Mouse (Mus musculus): Measurements from ENCODE around the gene Cers6. TPM values are rescaled to one million over a fixed set of nuclear protein-coding genes. Genes with fewer than 3 reads are reported as not detected.
A peak's percentile ranks its signal among the peaks of the same experiment; 100 is the strongest.

Gene Cers6
- polyA plus RNA-seq, 1 experiment from 2014 or later, result 66.7 TPM

GRCm38 (mm10) chr2:69099147-69099546 is 237.9 kb downstream of the Cers6 start:
- Histone ChIP-seq H3K4me1 (no peaks in the 10 kb centered on the region), H3K4me3 (no peak overlapping the region), H3K36me3 (no peaks in the 10 kb centered on the region; the same call in 1 of the 2 replicates), H3K4me2 (replicated peaks) (no peak overlapping the region), H3K9ac (no peak overlapping the region), H3K27ac (no peak overlapping the region), H3K27me3 (replicated peaks) (no peaks in the 10 kb centered on the region), H3K9me3 (no peaks in the 10 kb centered on the region)
- no peak for ATAC-seq (ENCODE audit: low FRiP score, low read depth)
- WGBS, result 96% methylated on average over 7 of the region's 7 CpGs

GRCm38 (mm10) chr2:69100706-69101105 is 239.5 kb downstream of the Cers6 start:
- H3K27me3 ChIP-seq (replicated peaks), result no peaks in the 10 kb centered on the region
- no peak overlapping the region for H3K4me3 ChIP-seq
- 28% methylated on average over 3 of the region's 3 CpGs for WGBS
- H3K9me3 ChIP-seq, result no peaks in the 10 kb centered on the region
- no peak overlapping the region for H3K27ac ChIP-seq
- H3K36me3 ChIP-seq, result no peaks in the 10 kb centered on the region; the same call in 1 of the 2 replicates
- no peak overlapping the region for H3K9ac ChIP-seq
- ATAC-seq (ENCODE audit: low FRiP score, low read depth), result no peak
- no peak overlapping the region for H3K4me2 ChIP-seq (replicated peaks)
- H3K4me1 ChIP-seq, result no peaks in the 10 kb centered on the region

- Histone ChIP-seq H3K36me3 (no peaks in the 10 kb centered on the region; the same call in 1 of the 2 replicates), H3K27me3 (replicated peaks) (no peaks in the 10 kb centered on the region), H3K4me1 (no peaks in the 10 kb centered on the region), H3K27ac (no peak overlapping the region), H3K9ac (no peak overlapping the region), H3K9me3 (no peaks in the 10 kb centered on the region), H3K4me2 (replicated peaks) (no peak overlapping the region), H3K4me3 (no peak overlapping the region)
- no peak for ATAC-seq (ENCODE audit: low FRiP score, low read depth)
- 83% methylated on average over 3 of the region's 3 CpGs for WGBS
Observed at GRCm38 (mm10) chr2:69103526-69103925, 242.3 kb downstream of the Cers6 start.

GRCm38 (mm10) chr2:69104511-69105145 is 243.4 kb downstream of the Cers6 start:
- H3K4me1 ChIP-seq, result no peaks in the 10 kb centered on the region
- H3K9ac ChIP-seq, result no peak overlapping the region
- no peak overlapping the region for H3K4me3 ChIP-seq
- H3K36me3 ChIP-seq, result no peaks in the 10 kb centered on the region; the same call in 1 of the 2 replicates
- no peak overlapping the region for H3K4me2 ChIP-seq (replicated peaks)
- no peak overlapping the region for H3K27ac ChIP-seq
- H3K27me3 ChIP-seq (replicated peaks), result no peaks in the 10 kb centered on the region
- no peaks in the 10 kb centered on the region for H3K9me3 ChIP-seq
- WGBS, result 55% methylated on average over 10 of the region's 10 CpGs
- no peak for ATAC-seq (ENCODE audit: low FRiP score, low read depth)

GRCm38 (mm10) chr2:69109246-69109645 is 248.0 kb downstream of the Cers6 start:
- no peak overlapping the region for H3K9ac ChIP-seq
- H3K27me3 ChIP-seq (replicated peaks), result no peaks in the 10 kb centered on the region
- ATAC-seq (ENCODE audit: low FRiP score, low read depth), result no peak
- no peaks in the 10 kb centered on the region for H3K4me1 ChIP-seq
- H3K36me3 ChIP-seq, result no peaks in the 10 kb centered on the region; the same call in 1 of the 2 replicates
- no peak overlapping the region for H3K4me3 ChIP-seq
- 83% methylated on average over 5 of the region's 5 CpGs for WGBS
- no peak overlapping the region for H3K4me2 ChIP-seq (replicated peaks)
- no peak overlapping the region for H3K27ac ChIP-seq
- no peaks in the 10 kb centered on the region for H3K9me3 ChIP-seq

GRCm38 (mm10) chr2:69109710-69110109 is 248.5 kb downstream of the Cers6 start:
- H3K9ac ChIP-seq, result no peak overlapping the region
- no peaks in the 10 kb centered on the region for H3K27me3 ChIP-seq (replicated peaks)
- 64% methylated on average over 7 of the region's 7 CpGs for WGBS
- H3K36me3 ChIP-seq, result no peaks in the 10 kb centered on the region; the same call in 1 of the 2 replicates
- H3K9me3 ChIP-seq, result no peaks in the 10 kb centered on the region
- no peak overlapping the region for H3K27ac ChIP-seq
- no peaks in the 10 kb centered on the region for H3K4me1 ChIP-seq
- no peak for ATAC-seq (ENCODE audit: low FRiP score, low read depth)
- H3K4me2 ChIP-seq (replicated peaks), result no peak overlapping the region
- H3K4me3 ChIP-seq, result no peak overlapping the region

- Histone ChIP-seq H3K4me3 (no peak overlapping the region), H3K27me3 (replicated peaks) (no peaks in the 10 kb centered on the region), H3K27ac (no peak overlapping the region), H3K9me3 (peaks cover 7% of the 10 kb centered on the region; the same call in 1 of the 2 replicates), H3K4me2 (replicated peaks) (no peak overlapping the region), H3K4me1 (no peaks in the 10 kb centered on the region), H3K9ac (no peak overlapping the region), H3K36me3 (peaks cover 5% of the 10 kb centered on the region; the same call in 1 of the 2 replicates)
- 89% methylated on average over 5 of the region's 5 CpGs for WGBS
- ATAC-seq (ENCODE audit: low FRiP score, low read depth), result no peak
Observed at GRCm38 (mm10) chr2:69112609-69113008, 251.4 kb downstream of the Cers6 start.

- Histone ChIP-seq H3K4me3 (no peak overlapping the region), H3K27me3 (replicated peaks) (no peaks in the 10 kb centered on the region), H3K36me3 (peaks cover 5% of the 10 kb centered on the region; the same call in 1 of the 2 replicates), H3K27ac (no peak overlapping the region), H3K4me1 (no peaks in the 10 kb centered on the region), H3K9me3 (peaks cover 7% of the 10 kb centered on the region; the same call in 1 of the 2 replicates), H3K4me2 (replicated peaks) (no peak overlapping the region), H3K9ac (no peak overlapping the region)
- no peak for ATAC-seq (ENCODE audit: low FRiP score, low read depth)
- WGBS, result 80% methylated on average over 10 of the region's 10 CpGs
Observed at GRCm38 (mm10) chr2:69113829-69114547, 252.7 kb downstream of the Cers6 start.

GRCm38 (mm10) chr2:69115921-69116320 is 254.7 kb downstream of the Cers6 start:
- H3K4me3 ChIP-seq, result no peak overlapping the region
- no peak overlapping the region for H3K9ac ChIP-seq
- H3K36me3 ChIP-seq, result peaks cover 5% of the 10 kb centered on the region; the same call in 1 of the 2 replicates
- H3K27ac ChIP-seq, result no peak overlapping the region
- H3K27me3 ChIP-seq (replicated peaks), result no peaks in the 10 kb centered on the region
- H3K9me3 ChIP-seq, result peaks cover 7% of the 10 kb centered on the region; the same call in 1 of the 2 replicates
- peaks cover 3% of the 10 kb centered on the region; the same call in 1 of the 2 replicates for H3K4me1 ChIP-seq
- no peak for ATAC-seq (ENCODE audit: low FRiP score, low read depth)
- 88% methylated on average over 3 of the region's 3 CpGs for WGBS
- no peak overlapping the region for H3K4me2 ChIP-seq (replicated peaks)

- H3K27ac ChIP-seq, result no peak overlapping the region
- no peaks in the 10 kb centered on the region; the same call in 1 of the 2 replicates for H3K27me3 ChIP-seq (replicated peaks)
- H3K4me1 ChIP-seq, result peaks cover 3% of the 10 kb centered on the region; the same call in 1 of the 2 replicates
- H3K9me3 ChIP-seq, result peaks cover 7% of the 10 kb centered on the region; the same call in 1 of the 2 replicates
- H3K4me2 ChIP-seq (replicated peaks), result no peak overlapping the region
- peaks cover 5% of the 10 kb centered on the region; the same call in 1 of the 2 replicates for H3K36me3 ChIP-seq
- ATAC-seq (ENCODE audit: low FRiP score, low read depth), result no peak
- 83% methylated on average over 4 of the region's 4 CpGs for WGBS
- H3K4me3 ChIP-seq, result no peak overlapping the region
- no peak overlapping the region for H3K9ac ChIP-seq
Observed at GRCm38 (mm10) chr2:69116767-69117166, 255.5 kb downstream of the Cers6 start.

GRCm38 (mm10) chr2:69118994-69119393 is 257.8 kb downstream of the Cers6 start:
- Histone ChIP-seq H3K36me3 (peaks cover 5% of the 10 kb centered on the region; the same call in 1 of the 2 replicates), H3K4me3 (no peak overlapping the region), H3K9me3 (peaks cover 7% of the 10 kb centered on the region; the same call in 1 of the 2 replicates), H3K27ac (no peak overlapping the region), H3K27me3 (replicated peaks) (peaks cover 5% of the 10 kb centered on the region; the same call in 1 of the 2 replicates), H3K4me1 (peaks cover 3% of the 10 kb centered on the region; the same call in 1 of the 2 replicates), H3K9ac (no peak overlapping the region), H3K4me2 (replicated peaks) (no peak overlapping the region)
- no peak for ATAC-seq (ENCODE audit: low FRiP score, low read depth)
- 91% methylated on average over 1 of the region's 1 CpGs for WGBS

- Histone ChIP-seq H3K9ac (no peak overlapping the region), H3K36me3 (peaks cover 5% of the 10 kb centered on the region; the same call in 1 of the 2 replicates), H3K9me3 (peaks cover 7% of the 10 kb centered on the region; the same call in 1 of the 2 replicates), H3K4me2 (replicated peaks) (no peak overlapping the region), H3K27me3 (replicated peaks) (peaks cover 5% of the 10 kb centered on the region; the same call in 1 of the 2 replicates), H3K27ac (no peak overlapping the region), H3K4me1 (peaks cover 3% of the 10 kb centered on the region; the same call in 1 of the 2 replicates), H3K4me3 (no peak overlapping the region)
- ATAC-seq (ENCODE audit: low FRiP score, low read depth), result 0 out of 2 replicates have a peak, but pooled peaks have one; percentile 37
- 2% methylated on average over 2 of the region's 2 CpGs for WGBS
Observed at GRCm38 (mm10) chr2:69119718-69120117, 258.5 kb downstream of the Cers6 start.

All from neural tube, embryonic 12.5 days (tissue).